Mouse (Mus musculus) forebrain, embryonic 10.5 days (tissue): ENCODE measurements around the gene Pou6f1. TPM values are rescaled to one million over a fixed set of nuclear protein-coding genes. Genes with fewer than 3 reads are reported as not detected.
A peak's percentile ranks its signal among the peaks of the same experiment; 100 is the strongest.
"Not testable (repeated sequence)": the region's sequence is repeated elsewhere in the genome, so short reads cannot be mapped to it uniquely, and the experiment has no call there.

Experiments
- DNase-seq: peaks from one replicate; pipeline ENCODE4 v3.0.0-alpha.2; 2017; ENCODE audit warnings: low spot score; ENCODE audit errors: extremely low spot score
- H3K27ac ChIP-seq: fragments of 300-500 bp; sonication (generic); 2 replicates; pipeline ENCODE4 v1.5.1; 2016; ENCODE audit warnings: mild to moderate bottlenecking
- H3K27me3 ChIP-seq: fragments of 300-500 bp; sonication (generic); 2 replicates; pipeline ENCODE4 v1.6.1; 2016; ENCODE audit warnings: mild to moderate bottlenecking; ENCODE audit not compliant: poor library complexity, severe bottlenecking
- H3K36me3 ChIP-seq: fragments of 300-500 bp; sonication (generic); replicated peaks from 2 replicates; pipeline ENCODE4 v1.6.1; 2016; ENCODE audit warnings: mild to moderate bottlenecking, moderate library complexity
- H3K4me1 ChIP-seq: fragments of 300-500 bp; sonication (generic); 2 replicates; pipeline ENCODE4 v1.6.1; 2016
- H3K4me3 ChIP-seq: fragments of 300-500 bp; sonication (generic); 2 replicates; pipeline ENCODE4 v1.5.1; 2016; ENCODE audit warnings: mild to moderate bottlenecking, moderate library complexity
- H3K9me3 ChIP-seq: fragments of 300-500 bp; sonication (generic); 2 replicates; pipeline ENCODE4 v1.6.1; 2016; ENCODE audit warnings: mild to moderate bottlenecking, moderate library complexity
- WGBS: fragments of 180-500 bp; shearing (Covaris S2); methylation state at CpG from one replicate; pipeline ENCODE4 v1.1.7; 2016; 5-methylcytosine and 5-hydroxymethylcytosine counted together
- polyA plus RNA-seq: library from polyadenylated mRNA; unstranded; fragments of >200 nt; fragmentation: Nextera tagmentation; extraction: Ambion mirVana; gene quantifications from 2 replicates; pipeline ENCODE4 v1.2.1, GENCODE M21; 2016

The Pou6f1 gene
- polyA plus RNA-seq, 1 experiment from 2014 or later: 4.9 TPM

DNA sequence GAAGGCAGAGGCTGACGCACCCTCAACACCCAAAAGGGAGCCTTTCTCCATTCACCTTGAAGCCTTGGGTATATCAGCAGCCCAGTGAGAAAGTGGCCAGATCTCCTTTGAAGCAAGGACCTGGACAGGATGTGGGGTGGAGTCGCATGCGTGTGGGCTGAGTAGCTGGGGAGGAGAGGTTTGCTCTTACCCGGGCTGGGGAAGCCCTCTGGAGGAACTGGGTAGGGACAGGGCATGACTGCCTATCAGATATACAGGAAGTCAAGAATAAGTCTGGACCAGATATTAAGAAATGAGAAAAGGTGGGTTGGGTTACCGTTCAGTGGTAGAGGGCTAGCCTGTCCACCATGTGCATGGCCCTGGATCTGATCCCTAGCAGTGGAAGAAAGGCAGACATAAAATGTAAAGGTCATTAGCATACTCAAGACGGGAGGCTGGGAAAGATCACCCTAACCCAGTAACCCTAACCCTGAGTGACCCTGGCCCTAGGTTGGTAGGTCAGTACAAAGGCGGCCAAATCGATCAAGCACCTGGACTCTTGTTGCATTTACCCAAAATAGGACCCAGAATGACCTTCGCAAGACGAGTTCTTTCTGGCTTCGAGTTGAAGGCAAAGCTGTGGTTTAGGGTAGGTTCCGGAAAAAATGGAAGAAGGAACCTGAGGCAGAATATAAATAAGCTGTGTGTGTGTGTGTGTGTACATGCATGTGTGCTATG lies 31.8 kb upstream of the Pou6f1 start:
- 89% methylated on average over 12 of the region's 12 CpGs for WGBS
- Histone ChIP-seq H3K36me3 (no peaks in the 10 kb centered on the region), H3K27me3 (peaks cover 60% of the 10 kb centered on the region), H3K9me3 (no peaks in the 10 kb centered on the region), H3K4me3 (no peak overlapping the region), H3K4me1 (peaks cover 33% of the 10 kb centered on the region), H3K27ac (no peak overlapping the region)
- DNase-seq: no peak

DNA sequence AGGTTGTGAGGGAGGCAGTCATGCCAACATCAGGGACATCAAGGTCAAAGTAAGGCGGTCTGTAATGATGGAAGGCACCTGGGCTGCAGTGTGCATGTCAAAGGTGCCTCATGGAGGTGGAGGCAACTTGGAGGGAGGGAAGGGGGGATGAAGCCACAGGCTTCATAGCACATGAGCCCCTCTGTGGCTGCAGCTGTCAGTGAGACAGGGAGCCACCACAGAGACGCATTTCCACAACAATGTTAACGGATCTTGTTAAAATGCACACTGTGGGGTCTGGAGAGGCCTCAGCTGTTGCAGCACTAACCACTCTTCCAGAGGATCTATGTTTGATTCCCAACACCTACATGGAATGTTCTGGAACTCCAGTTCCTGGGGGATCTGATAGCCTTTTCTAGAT lies 30.3 kb upstream of the Pou6f1 start:
- Histone ChIP-seq H3K4me3 (no peak overlapping the region), H3K36me3 (no peaks in the 10 kb centered on the region), H3K4me1 (peaks cover 22% of the 10 kb centered on the region), H3K9me3 (no peaks in the 10 kb centered on the region), H3K27ac (no peak overlapping the region), H3K27me3 (peaks cover 45% of the 10 kb centered on the region)
- 80% methylated on average over 3 of the region's 3 CpGs for WGBS
- DNase-seq: no peak

DNA sequence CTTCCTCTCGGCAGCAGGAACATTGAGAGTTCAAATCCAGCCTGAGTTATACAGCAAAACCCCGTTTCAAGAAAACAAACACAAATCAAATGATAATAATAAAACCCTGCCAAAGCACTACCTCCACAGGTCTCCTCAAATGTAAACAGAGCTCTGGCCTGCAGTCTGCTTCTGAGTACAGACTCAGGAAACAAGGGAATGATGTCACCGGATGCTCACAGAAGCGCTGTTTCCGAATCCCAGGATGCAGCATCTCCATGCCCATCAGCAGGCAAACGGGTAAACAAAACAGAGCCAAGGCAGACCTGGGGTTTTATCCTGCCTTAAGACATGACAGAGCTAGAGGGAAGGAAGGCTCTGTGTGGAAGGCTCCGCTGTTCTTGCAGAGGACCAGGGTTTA lies 29.0 kb upstream of the Pou6f1 start:
- no peaks in the 10 kb centered on the region for H3K36me3 ChIP-seq
- 56% methylated on average over 7 of the region's 7 CpGs for WGBS
- H3K4me3 ChIP-seq: no peak overlapping the region
- H3K4me1 ChIP-seq: peaks cover 21% of the 10 kb centered on the region
- H3K27ac ChIP-seq: 0 out of 2 replicates have a peak overlapping the region, but pooled peaks have one; percentile 40
- H3K9me3 ChIP-seq: no peaks in the 10 kb centered on the region
- H3K27me3 ChIP-seq: peaks cover 32% of the 10 kb centered on the region
- no peak for DNase-seq

DNA sequence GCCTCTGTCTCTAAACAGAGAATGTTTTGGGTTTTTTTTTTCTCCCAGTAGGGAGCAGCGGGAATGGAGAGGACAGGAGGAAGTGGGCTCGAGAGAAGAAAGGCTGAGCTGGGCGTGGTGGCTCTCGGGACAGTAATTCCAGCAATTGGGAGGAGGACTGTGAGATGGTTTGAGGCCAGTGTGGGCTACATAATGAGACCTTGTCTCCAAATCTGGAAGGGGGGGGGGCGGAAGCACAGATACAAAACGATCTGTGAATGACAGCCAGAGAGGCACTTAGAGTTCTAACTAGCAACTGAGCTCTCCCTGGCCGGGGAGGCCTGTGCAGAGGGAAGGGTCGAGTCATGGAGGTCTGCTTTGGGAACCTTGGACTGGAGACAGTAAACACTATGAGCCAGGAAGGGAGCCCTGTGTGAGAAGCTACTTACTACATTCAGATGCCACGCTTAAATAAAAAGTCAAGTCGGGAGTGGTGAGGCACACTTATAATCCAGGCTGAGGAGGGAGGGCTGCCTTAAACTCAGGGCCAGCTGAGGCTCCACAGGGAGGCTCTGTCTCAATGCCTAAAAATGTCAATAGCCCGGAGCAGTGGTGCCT lies 28.1 kb upstream of the Pou6f1 start:
- peak; percentile 21 for DNase-seq
- WGBS: 5% methylated on average over 11 of the region's 11 CpGs
- H3K36me3 ChIP-seq: no peaks in the 10 kb centered on the region
- peak overlapping the region; percentile 10; the same call in 1 of the 2 replicates for H3K4me3 ChIP-seq
- peaks cover 23% of the 10 kb centered on the region for H3K27me3 ChIP-seq
- H3K9me3 ChIP-seq: no peaks in the 10 kb centered on the region
- H3K27ac ChIP-seq: peak overlapping the region; percentile 51
- peaks cover 21% of the 10 kb centered on the region for H3K4me1 ChIP-seq

DNA sequence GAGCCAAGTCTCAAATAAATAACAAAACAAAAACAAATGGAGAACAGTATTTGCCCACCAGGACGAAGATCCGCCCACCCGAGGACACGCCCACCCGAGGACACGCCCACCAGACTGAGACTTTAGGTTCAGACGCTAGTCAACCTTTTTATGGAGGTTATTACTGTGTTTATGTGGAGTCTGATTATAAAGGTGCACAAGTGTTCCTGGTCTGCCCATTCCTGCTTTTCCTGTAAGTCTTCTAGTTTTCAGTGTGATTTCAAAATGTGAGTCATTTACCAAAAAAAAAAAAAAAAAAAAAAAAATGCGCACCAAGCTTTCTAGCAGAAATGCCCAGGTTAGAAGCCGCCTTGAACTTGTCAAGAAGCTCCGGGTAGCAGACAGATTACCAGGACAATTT lies 27.5 kb upstream of the Pou6f1 start:
- Histone ChIP-seq H3K4me3 (no peak overlapping the region), H3K27ac (no peak overlapping the region), H3K9me3 (no peaks in the 10 kb centered on the region), H3K4me1 (peaks cover 21% of the 10 kb centered on the region), H3K36me3 (no peaks in the 10 kb centered on the region), H3K27me3 (peaks cover 17% of the 10 kb centered on the region)
- DNase-seq: no peak
- WGBS: 17% methylated on average over 10 of the region's 10 CpGs

DNA sequence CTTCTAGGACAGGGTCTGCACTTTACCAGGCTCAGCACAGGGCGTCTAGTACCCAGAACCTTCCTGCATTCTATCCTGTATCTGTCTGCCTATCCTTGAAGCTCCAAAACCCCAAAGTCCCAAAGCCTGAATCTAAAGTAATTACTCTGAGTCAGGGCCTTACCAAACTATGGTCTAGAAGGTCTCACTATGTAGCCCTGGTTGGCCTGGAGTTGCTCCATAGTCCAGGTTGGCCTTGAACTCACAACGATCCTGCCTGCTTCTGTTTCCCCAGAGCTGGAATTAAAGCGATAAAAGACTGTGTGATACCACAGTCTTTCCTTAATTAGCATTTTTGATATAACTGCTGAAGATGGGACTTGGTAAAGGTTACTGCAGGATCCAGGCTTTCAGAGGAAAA lies 24.7 kb upstream of the Pou6f1 start:
- 90% methylated on average over 3 of the region's 3 CpGs for WGBS

DNA sequence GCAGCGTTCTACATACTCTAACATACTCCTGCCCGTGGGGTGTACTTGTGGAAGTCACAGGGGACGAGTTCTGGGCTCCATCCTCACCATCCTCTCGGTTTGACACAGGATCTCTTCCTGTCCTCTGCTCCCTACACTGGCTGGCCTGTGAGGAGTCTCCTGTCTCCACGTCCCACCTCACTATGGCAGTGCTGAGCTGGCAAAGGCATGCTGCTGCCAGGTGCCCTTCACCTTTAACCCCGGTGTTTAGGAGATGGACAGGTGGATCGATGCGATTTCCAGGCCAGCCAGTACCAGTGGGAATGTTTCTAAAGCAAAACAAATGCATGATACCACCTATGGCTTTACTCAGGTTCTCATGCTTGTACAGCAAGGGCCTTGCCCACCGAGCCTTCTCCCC lies 24.0 kb upstream of the Pou6f1 start:
- H3K9me3 ChIP-seq: no peaks in the 10 kb centered on the region
- no peak for DNase-seq
- no peak overlapping the region for H3K27ac ChIP-seq
- peaks cover under 1% of the 10 kb centered on the region; the same call in 1 of the 2 replicates for H3K27me3 ChIP-seq
- H3K4me1 ChIP-seq: peaks cover 15% of the 10 kb centered on the region
- H3K4me3 ChIP-seq: no peak overlapping the region
- WGBS: 91% methylated on average over 9 of the region's 9 CpGs
- H3K36me3 ChIP-seq: peaks cover 26% of the 10 kb centered on the region

More for the DNA sequence above, 24.7 kb upstream of the Pou6f1 start:
- H3K4me1 ChIP-seq: peaks cover 21% of the 10 kb centered on the region
- no peak for DNase-seq
- H3K27me3 ChIP-seq: peaks cover 7% of the 10 kb centered on the region; the same call in 1 of the 2 replicates
- H3K27ac ChIP-seq: no peak overlapping the region
- no peak overlapping the region for H3K4me3 ChIP-seq
- no peaks in the 10 kb centered on the region for H3K9me3 ChIP-seq
- H3K36me3 ChIP-seq: peaks cover 19% of the 10 kb centered on the region

DNA sequence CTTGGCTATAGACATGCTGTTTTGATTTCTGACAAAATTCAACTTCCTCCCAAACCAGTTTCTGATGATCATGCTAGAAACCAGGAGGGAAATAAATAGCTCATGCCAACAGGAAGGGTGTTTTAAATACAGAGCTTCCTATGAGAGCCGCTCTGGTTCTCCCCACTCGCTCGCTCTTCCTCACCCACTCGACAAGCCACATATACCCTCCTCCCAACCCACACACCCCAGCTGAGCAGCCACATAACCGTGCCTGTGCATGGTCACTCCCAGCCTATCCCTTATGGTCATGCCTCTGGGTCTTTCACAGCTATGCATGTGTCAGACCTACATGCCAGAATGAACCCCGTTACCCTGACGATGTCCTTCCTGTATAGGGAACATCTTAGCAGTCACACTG lies 22.4 kb upstream of the Pou6f1 start:
- no peak for DNase-seq
- WGBS: 91% methylated on average over 7 of the region's 7 CpGs
- Histone ChIP-seq H3K27me3 (no peaks in the 10 kb centered on the region), H3K36me3 (peaks cover 42% of the 10 kb centered on the region), H3K27ac (no peak overlapping the region), H3K4me3 (no peak overlapping the region), H3K9me3 (no peaks in the 10 kb centered on the region), H3K4me1 (peaks cover 1% of the 10 kb centered on the region; the same call in 1 of the 2 replicates)

DNA sequence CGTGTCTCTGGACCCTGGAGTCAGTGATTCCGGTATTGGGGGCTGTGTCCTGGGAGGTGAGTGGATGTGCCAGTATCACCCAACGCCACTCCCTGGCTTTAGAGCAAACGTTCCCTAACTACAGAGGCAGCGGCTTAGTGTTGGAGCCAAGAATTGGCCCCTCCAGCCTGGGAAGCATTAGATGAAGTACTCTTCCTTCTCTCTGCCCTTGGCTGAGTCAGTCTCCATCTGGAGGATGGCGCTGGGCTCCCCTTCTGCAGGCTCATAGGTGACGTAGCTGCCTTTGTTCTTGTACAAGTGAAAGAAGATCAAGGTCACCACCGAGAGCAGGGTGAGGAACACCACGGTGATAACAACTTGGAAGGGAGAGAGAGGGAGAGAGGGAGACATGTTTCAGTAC lies 21.9 kb upstream of the Pou6f1 start:
- not testable (repeated sequence) for H3K27ac ChIP-seq
- WGBS: 81% methylated on average over 9 of the region's 9 CpGs

DNA sequence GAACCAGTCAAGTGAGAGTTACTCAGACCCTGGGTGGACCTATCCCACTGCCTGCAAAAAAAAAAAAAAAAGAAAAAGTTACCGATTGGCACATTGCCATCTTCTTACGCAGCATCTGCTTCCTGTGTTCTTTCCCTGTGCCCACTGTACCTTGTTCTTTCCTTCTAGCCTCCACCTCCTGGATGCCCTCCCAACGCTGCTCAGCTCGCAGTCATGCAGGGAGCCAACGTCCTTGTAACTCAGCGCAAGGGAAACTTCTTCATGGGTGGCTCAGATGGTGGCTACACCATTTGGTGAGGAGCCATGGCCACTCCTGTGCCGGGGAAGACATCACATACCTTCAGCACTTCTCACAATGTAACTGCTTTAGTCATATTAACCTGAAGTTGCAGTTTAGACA lies 19.4 kb upstream of the Pou6f1 start:
- no peak for DNase-seq
- Histone ChIP-seq H3K4me1 (peaks cover 22% of the 10 kb centered on the region), H3K4me3 (no peak overlapping the region), H3K9me3 (no peaks in the 10 kb centered on the region), H3K27ac (no peak overlapping the region), H3K27me3 (peaks cover 5% of the 10 kb centered on the region), H3K36me3 (peaks cover 45% of the 10 kb centered on the region)
- 93% methylated on average over 7 of the region's 7 CpGs for WGBS

More for the DNA sequence above, 21.9 kb upstream of the Pou6f1 start:
- H3K4me1 ChIP-seq, H3K9me3 ChIP-seq, H3K4me3 ChIP-seq, DNase-seq, H3K27me3 ChIP-seq: not testable (repeated sequence)
- H3K36me3 ChIP-seq: peaks cover 45% of the 10 kb centered on the region

DNA sequence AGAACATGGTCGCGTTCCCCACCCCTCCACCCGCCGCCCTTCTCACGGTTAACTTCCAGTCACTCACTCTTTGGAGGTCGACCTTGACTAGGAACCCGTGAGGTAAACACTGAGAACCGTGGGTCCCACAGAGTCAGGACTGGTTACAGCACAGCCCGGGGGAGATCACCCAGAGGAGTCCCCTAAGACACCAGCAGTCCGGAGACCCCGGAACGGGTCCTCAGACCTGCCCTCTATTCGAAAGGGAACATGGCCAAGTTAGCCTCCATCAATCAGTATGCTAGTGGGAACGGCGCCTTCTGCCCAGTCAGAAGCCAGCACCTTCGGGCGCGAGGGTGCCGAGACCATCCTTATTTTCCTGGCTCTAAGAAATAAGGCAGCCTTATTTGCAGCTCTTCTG lies 16.4 kb upstream of the Pou6f1 start:
- H3K9me3 ChIP-seq: no peaks in the 10 kb centered on the region
- no peak for DNase-seq
- H3K27me3 ChIP-seq: peaks cover 18% of the 10 kb centered on the region
- H3K36me3 ChIP-seq: peaks cover 41% of the 10 kb centered on the region
- H3K4me1 ChIP-seq: peaks cover 33% of the 10 kb centered on the region
- H3K4me3 ChIP-seq: peak overlapping the region; percentile 92
- H3K27ac ChIP-seq: peak overlapping the region; percentile 96
- WGBS: 1% methylated on average over 19 of the region's 19 CpGs

DNA sequence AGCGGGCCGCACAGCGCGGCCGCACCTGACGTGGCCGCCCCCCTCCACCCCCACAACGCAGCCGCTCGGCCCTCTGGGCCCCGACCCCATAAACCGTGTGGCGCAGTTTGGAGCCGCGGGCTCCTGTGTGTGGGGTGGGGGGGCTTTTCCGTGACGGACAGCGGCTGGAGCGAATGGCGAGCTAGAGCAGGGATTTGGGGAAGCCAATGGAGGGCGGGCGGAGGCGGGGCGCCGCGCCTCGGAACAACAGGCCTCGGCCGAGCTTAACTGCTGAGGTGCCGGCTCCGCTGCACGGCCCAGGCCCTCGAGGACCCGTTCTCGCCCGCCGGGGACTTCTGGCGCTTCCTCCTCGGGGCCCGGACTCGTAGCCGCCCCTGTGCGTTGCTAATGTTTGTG lies 16.0 kb upstream of the Pou6f1 start:
- peak; percentile 87 for DNase-seq
- H3K4me3 ChIP-seq: peak overlapping the region; percentile 92
- H3K4me1 ChIP-seq: peaks cover 33% of the 10 kb centered on the region
- WGBS: under 1% methylated on average over 43 of the region's 43 CpGs
- H3K9me3 ChIP-seq: no peaks in the 10 kb centered on the region
- H3K27me3 ChIP-seq: peaks cover 18% of the 10 kb centered on the region
- peaks cover 40% of the 10 kb centered on the region for H3K36me3 ChIP-seq
- peak overlapping the region; percentile 96 for H3K27ac ChIP-seq
